Mouse (Mus musculus) liver, adult 2 months (tissue): ENCODE measurements around the gene Chd3. TPM values are rescaled to one million over a fixed set of nuclear protein-coding genes. Genes with fewer than 3 reads are reported as not detected.

Experiments used
- DNase-seq: peaks from one replicate; pipeline ENCODE4 v3.0.0-alpha.2; 2011; ENCODE audit warnings: low read depth, low spot score; ENCODE audit errors: extremely low read depth
- H3K27ac ChIP-seq: fragments of 200-500 bp; replicated peaks from 2 replicates; pipeline ENCODE4 v1.5.1; 2012; ENCODE audit warnings: low read depth, mild to moderate bottlenecking, control low read depth, inconsistent platforms, low read length; ENCODE audit not compliant: insufficient read depth
- H3K27me3 ChIP-seq: fragments of 200-500 bp; 2 replicates; pipeline ENCODE4 v1.6.1; 2012; ENCODE audit warnings: mild to moderate bottlenecking, moderate library complexity, low read length, inconsistent platforms; ENCODE audit not compliant: control insufficient read depth, insufficient read depth
- H3K36me3 ChIP-seq: fragments of 200-500 bp; 2 replicates; pipeline ENCODE4 v1.6.1; 2012; ENCODE audit warnings: low read length, inconsistent platforms; ENCODE audit not compliant: control insufficient read depth, insufficient read depth
- H3K4me1 ChIP-seq: fragments of 200-500 bp; 2 replicates; pipeline ENCODE4 v1.6.1; 2011; ENCODE audit warnings: low read length; ENCODE audit not compliant: control insufficient read depth, insufficient read depth
- H3K4me3 ChIP-seq: fragments of 200-500 bp; 2 replicates; pipeline ENCODE4 v1.5.1; 2011; ENCODE audit warnings: low read depth, mild to moderate bottlenecking, control low read depth, low read length, moderate library complexity; ENCODE audit not compliant: insufficient read depth
- H3K79me2 ChIP-seq: fragments of 200-500 bp; 2 replicates; pipeline ENCODE4 v1.6.1; 2012; ENCODE audit warnings: inconsistent platforms, mild to moderate bottlenecking, low read length, moderate library complexity; ENCODE audit not compliant: control insufficient read depth, insufficient read depth
- H3K9ac ChIP-seq: fragments of 200-500 bp; 2 replicates; pipeline ENCODE4 v1.6.1; 2012; ENCODE audit warnings: low read depth, mild to moderate bottlenecking, control low read depth, inconsistent platforms, low read length
- CTCF ChIP-seq: fragments of 200-500 bp; IDR thresholded peaks from 2 replicates; pipeline ENCODE4 v1.5.1; 2011; ENCODE audit warnings: low read depth, low read length, control low read depth
- POLR2A ChIP-seq: fragments of 200-500 bp; IDR thresholded peaks from 2 replicates; pipeline ENCODE4 v1.6.1; 2011; ENCODE audit warnings: low read length, control low read depth; ENCODE audit not compliant: insufficient read depth; ENCODE audit errors: extremely low read depth
- WGBS: fragments of 180-500 bp; shearing (Covaris S2); methylation state at CpG from one replicate; pipeline ENCODE4 v1.1.7; 2018; 5-methylcytosine and 5-hydroxymethylcytosine counted together
- polyA plus RNA-seq: library from polyadenylated mRNA; depleted of rRNA; stranded (reverse); fragments of >200 nt; gene quantifications from 2 replicates; pipeline ENCODE4 v1.2.3, GENCODE M21; 2012
- total RNA-seq: library from RNA; depleted of rRNA; stranded (reverse); fragments of >200 nt; gene quantifications from 2 replicates; pipeline ENCODE4 v1.2.3, GENCODE M21; 2014

Gene Chd3
- total and polyA plus RNA-seq, 2 experiments = 57.5 to 80.2 TPM

DNA sequence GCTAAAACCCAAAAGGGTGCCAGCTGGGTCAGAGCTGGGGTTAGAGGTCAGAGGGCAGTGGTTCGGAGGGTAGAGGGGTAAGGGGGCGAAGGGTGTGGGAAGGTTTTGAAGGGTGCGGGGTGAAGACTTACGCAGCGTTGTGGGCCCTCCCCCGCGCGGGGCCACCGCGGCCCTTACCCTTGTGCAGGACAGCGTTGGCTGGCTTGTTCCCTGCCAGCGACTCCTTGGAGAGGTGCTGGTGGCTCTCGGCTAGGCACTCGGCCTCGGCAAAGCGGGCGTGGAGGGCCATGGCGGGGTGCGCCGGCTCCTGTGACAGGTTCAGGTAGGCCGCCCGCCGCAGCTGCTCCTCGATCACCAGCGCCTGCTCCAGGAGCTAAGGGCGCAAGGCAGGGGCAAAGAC lies 22.8 kb downstream of the Chd3 start:
- Histone ChIP-seq H3K79me2 (no peaks in the 10 kb centered on the region), H3K4me1 (no peaks in the 10 kb centered on the region), H3K4me3 (no peak overlapping the region), H3K36me3 (peaks cover 52% of the 10 kb centered on the region), H3K9ac (no peak overlapping the region), H3K27me3 (no peaks in the 10 kb centered on the region), H3K27ac (no peak overlapping the region)
- WGBS = 90% methylated on average over 24 of the region's 26 CpGs
- DNase-seq = no peak
- TF ChIP-seq CTCF = no peak
- no peak for TF ChIP-seq POLR2A

DNA sequence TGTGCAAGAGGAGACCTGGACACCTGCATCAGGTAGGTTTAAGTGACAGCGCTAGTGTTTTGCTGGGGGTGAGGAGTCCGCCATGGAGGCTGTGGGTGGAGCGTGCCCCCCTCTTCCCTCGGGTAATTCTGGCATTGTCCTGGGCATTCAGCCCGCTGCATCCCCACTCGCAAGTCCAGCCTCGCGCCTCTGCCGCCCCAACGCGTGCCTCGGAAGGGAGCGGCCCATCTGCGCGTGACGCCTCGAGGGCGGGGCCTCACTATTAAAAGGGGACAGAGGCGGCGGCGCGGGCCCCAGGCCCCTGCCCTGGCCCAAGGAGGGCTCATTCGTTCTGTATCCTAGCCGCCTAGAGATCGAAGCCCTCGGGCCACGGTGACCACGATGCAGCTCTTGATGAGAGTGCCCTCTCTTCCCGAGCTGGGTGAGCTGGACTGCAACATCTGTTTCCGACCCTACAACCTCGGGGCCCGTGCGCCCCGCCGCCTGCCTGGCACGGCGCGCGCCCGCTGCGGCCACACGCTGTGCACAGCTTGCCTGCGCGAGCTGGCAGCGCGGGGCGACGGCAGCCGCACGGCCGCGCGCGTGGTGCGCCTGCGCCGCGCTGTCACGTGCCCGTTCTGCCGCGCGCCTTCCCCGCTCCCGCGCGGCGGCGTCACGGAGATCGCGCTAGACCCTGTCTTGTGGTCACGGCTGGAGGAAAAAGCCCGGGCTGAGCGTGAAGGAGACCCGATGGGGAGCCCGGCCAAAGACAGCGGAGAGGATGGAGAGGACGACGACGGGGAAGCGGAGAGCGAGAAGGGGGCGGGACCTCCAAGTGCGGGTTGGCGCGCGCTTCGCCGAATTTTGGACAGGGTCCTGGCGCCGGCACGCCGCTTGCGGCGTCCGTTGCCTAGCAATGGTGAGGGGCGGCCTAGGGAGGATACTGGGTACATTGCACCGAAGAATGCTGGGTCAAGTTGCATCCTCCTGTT lies 28.8 kb downstream of the Chd3 start, which contains the start of gene Rnf227:
Gene Rnf227 (plus strand): TSS at position 301 of the 971 bp plus-strand sequence.
- peak within 1 kb of the TSS; percentile 60 for H3K4me3 ChIP-seq
- H3K4me1 ChIP-seq = peaks cover 4% of the 10 kb centered on the region
- TF ChIP-seq POLR2A (no peak), CTCF (no peak)
- H3K79me2 ChIP-seq = no peaks in the 10 kb centered on the region
- H3K36me3 ChIP-seq = peaks cover 12% of the 10 kb centered on the region
- no peak within 1 kb of the TSS for H3K27ac ChIP-seq
- no peak for DNase-seq
- no peaks in the 10 kb centered on the region for H3K27me3 ChIP-seq
- peak within 1 kb of the TSS; percentile 81 for H3K9ac ChIP-seq
- 4% methylated on average over 97 of the region's 99 CpGs for WGBS

DNA sequence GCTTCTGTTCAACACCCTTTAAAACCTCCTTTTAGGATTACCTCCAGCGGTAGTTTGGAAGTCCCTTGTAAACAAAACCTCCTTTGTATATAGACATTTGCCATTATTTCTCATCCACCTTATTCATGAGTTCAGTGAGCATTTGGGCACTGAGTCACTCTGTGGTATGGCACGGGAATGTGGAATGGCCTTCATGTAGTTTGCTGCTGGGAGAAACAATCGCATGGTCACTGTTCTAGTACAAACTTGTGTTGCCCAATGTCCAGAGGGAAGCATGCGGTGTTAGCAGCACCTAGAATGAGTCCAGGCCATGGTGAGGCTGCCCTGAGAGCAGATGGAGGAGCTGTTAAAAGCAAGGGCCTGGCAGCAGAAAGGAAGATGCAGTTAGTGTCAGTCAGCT lies 34.4 kb downstream of the Chd3 start:
- WGBS = 71% methylated on average over 4 of the region's 4 CpGs
- H3K4me1 ChIP-seq = peaks cover 2% of the 10 kb centered on the region; the same call in 1 of the 2 replicates
- no peak for DNase-seq
- H3K27me3 ChIP-seq = no peaks in the 10 kb centered on the region
- no peak overlapping the region for H3K9ac ChIP-seq
- H3K36me3 ChIP-seq = no peaks in the 10 kb centered on the region
- TF ChIP-seq CTCF (no peak), POLR2A (no peak)
- no peak overlapping the region for H3K27ac ChIP-seq
- H3K79me2 ChIP-seq = no peaks in the 10 kb centered on the region
- H3K4me3 ChIP-seq = no peak overlapping the region

DNA sequence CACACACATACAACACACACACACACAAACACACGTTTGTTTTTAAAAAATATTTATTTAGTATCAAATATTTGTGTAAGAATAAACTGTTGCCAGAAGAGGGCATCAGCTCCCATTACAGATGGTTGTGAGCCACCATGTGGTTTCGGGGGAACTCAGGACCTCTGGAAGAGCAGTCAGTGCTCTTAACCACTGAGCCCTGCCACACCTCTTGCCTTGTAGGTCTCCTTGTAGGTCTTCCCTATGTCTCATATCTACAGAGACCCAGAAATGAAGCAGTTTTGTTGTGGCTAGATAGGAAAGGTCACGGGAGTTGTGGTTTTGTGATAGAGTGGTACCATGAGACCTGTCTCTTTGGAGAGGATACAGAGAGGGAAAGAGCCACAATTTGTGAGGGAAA lies 35.3 kb downstream of the Chd3 start:
- DNase-seq = no peak
- Histone ChIP-seq H3K27me3 (no peaks in the 10 kb centered on the region), H3K36me3 (no peaks in the 10 kb centered on the region), H3K4me1 (peaks cover 2% of the 10 kb centered on the region; the same call in 1 of the 2 replicates), H3K9ac (no peak overlapping the region), H3K79me2 (no peaks in the 10 kb centered on the region), H3K27ac (no peak overlapping the region), H3K4me3 (no peak overlapping the region)
- TF ChIP-seq CTCF (0 out of 2 replicates have a peak, but pooled peaks have one; percentile 12), POLR2A (no peak)
- WGBS = 57% methylated on average over 3 of the region's 3 CpGs

DNA sequence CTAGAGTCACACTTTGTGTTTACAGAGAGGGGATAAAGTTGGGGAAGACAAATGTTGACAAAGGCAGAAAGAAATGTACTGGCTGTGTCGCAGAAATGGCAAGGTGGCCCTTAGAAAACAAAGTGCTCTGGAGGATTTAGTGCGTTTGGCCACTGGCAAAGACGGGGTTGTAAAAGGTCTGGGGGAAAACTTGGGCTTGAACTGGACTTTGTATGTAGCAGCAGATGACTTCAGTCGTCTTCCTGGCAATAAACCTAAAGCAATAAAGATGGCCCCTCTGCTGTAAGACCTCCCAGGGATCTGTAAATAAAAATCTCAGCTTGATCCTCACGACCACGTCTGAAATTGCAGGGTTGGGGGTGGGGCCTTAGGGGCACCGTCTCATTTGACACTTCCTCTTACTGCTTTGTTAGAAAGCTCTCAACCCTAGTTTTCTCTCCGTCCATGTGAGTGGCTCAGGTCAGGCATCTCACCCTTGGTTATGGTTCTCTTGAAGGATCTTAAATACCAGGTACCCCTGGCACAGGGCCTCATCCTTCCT lies 36.4 kb downstream of the Chd3 start:
- H3K27me3 ChIP-seq = no peaks in the 10 kb centered on the region
- no peak overlapping the region for H3K9ac ChIP-seq
- TF ChIP-seq CTCF (no peak), POLR2A (no peak)

DNA sequence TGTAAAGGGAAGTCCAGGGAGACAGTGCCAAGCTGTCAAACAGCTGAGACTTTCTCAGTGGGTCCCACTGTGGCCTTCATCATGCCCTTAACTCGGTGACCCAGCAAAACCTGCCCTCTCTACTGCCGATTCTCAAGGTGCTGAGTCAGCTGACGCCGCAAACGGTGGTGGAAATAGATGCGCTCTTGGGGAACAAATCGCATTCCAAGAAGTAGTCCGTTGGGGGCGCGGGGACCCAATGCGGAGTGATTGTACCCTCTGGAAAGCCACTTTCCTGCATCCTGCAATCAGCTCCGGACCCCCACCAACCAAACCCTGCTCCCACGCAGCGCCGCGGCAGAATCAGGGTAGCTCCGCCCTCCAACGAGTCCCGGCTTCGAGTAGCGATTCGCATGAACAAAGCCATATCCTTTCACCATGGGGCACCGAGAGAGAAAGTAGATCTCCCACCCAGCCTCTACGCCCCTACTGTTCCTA lies 37.2 kb downstream of the Chd3 start:
- H3K4me1 ChIP-seq = peaks cover 2% of the 10 kb centered on the region; the same call in 1 of the 2 replicates
- peak overlapping the region; percentile 45 for H3K4me3 ChIP-seq
- no peaks in the 10 kb centered on the region for H3K36me3 ChIP-seq
- no peak for DNase-seq
- 2% methylated on average over 24 of the region's 24 CpGs for WGBS
- TF ChIP-seq CTCF (no peak), POLR2A (no peak)
- no peak overlapping the region for H3K27ac ChIP-seq
- peak overlapping the region; percentile 58 for H3K9ac ChIP-seq
- no peaks in the 10 kb centered on the region for H3K27me3 ChIP-seq
- H3K79me2 ChIP-seq = no peaks in the 10 kb centered on the region

More for the DNA sequence above, 36.4 kb downstream of the Chd3 start:
- Histone ChIP-seq H3K4me1 (peaks cover 2% of the 10 kb centered on the region; the same call in 1 of the 2 replicates), H3K79me2 (no peaks in the 10 kb centered on the region), H3K36me3 (no peaks in the 10 kb centered on the region), H3K27ac (no peak overlapping the region), H3K4me3 (no peak overlapping the region)
- no peak for DNase-seq
- 71% methylated on average over 8 of the region's 8 CpGs for WGBS
